Mouse (Mus musculus) ZHBTc4 (cell line): ENCODE data around the gene 6430550D23Rik.

Experiments used
- DNase-seq: peaks from one replicate; pipeline ENCODE4 v3.0.0-alpha.2; 2011; ENCODE audit warnings: low read depth, low spot score

Gene 6430550D23Rik

GRCm38 (mm10) chr2:156007888-156008532, at the start of gene 6430550D23Rik, which contains the start of gene Ergic3:
Gene 6430550D23Rik (minus strand): TSS chr2:156007977.
Gene Ergic3 (plus strand): TSS chr2:156008045.
- peak; percentile 100 for DNase-seq

- DNase-seq, result no peak
Measured at GRCm38 (mm10) chr2:156052816-156053215, 45.0 kb upstream of the 6430550D23Rik start, which contains the start of gene Fer1l4. Gene Fer1l4 (minus strand): TSS chr2:156052947.

DNA sequence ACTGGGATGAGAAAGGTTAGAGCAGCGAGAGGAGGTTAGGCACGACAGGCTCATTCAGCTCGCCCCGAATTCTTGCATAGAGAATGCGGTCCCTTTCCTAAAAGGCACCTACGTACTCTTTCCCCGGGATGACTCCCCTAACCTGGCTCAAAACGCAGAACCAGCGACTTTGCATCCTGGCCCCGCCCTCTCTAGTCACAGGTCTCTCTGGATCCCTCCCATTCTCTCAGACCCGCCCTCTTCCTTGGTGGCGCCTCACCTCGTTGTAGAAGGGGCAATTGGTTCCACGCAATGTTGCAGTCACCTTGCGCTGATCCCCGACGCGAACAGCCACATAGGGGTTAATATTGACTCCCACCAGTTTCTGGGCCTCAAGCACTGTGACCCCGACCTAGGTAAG, 40.2 kb upstream of the 6430550D23Rik start:
- peak; percentile 71 for DNase-seq

DNA sequence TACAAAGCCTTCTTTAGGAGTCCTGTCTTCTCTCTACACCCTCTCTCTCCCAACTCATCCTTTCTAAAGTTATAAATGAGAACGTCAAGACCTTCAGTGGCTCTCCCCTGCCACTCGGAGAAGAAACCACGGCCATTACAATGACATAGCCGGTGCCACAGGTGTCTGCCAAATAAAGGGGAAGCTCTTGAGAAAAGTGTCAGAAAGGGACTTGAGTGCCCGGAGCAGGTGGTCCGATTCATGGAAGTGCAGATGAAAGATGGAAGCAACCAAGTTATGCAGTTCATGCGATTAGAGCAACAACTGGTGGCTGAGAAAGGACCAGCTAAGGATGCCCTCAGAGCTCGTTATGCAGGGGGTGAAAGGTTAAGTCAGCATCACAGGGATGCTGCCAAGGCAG, 35.1 kb upstream of the 6430550D23Rik start:
- no peak for DNase-seq

GRCm38 (mm10) chr2:156039390-156039789, 31.6 kb upstream of the 6430550D23Rik start:
- DNase-seq, result peak; percentile 40

- peak; percentile 45 for DNase-seq
Measured at GRCm38 (mm10) chr2:156025482-156025881, 17.7 kb upstream of the 6430550D23Rik start.

DNA sequence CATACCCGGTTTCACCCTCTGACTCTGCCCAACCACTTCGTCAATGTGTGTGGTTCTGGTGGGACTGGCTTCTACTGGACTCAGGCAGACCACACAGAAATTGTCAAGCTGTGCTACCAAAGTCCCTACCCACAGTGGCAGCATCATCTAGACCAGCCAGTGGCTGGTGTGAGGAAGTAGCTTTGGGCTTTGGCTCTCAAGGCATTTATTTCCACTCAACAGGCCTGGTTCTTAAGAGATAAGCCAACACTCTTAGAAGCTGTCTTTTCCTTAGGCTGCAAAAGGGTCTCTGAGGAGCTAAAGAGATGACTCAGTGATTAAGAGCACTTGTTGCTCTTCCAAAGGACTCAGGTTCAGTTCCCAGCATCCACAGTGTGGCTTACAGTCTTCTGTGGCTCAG, 14.0 kb upstream of the 6430550D23Rik start:
- DNase-seq, result no peak

- no peak for DNase-seq
Measured at GRCm38 (mm10) chr2:156021219-156021618, 13.4 kb upstream of the 6430550D23Rik start.

DNA sequence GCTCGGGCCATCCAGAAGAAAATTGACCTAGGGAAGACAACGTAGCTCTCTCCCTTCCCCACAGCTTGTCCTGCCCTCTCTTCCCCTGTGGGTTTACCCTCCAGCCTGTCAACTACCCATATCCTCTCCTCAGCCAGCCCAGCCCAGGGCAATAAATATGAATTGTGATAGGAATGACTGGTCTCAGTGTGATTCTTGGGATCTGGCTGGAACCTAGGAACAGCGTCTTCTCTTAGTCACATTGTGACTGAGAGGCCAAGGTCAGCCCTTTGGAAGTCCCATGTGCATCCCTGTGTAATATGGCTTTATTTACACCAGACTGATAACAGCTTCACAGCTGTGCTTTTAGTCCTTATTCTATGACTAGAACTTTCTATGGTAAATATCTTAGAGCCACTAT, 10.3 kb upstream of the 6430550D23Rik start:
- DNase-seq, result no peak

DNA sequence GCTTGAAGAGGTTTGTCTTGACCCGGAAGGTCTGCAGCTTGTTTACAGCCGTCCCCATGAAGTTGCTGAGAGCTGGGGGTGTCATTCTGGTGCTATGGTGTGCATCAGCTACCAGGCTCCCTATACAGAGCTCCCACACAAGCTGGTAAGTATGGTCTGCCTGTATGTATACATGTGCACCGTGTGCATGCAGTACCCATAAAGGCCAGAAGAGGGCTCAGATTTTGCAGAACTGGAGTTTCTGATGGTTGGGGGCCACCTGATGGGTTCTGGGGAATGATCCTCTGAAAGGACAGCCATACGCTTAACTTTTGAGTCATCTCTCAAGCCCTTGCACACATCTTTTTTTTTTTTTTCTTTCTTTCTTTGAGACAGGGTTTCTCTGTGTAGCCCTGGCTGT, 2.4 kb downstream of the 6430550D23Rik start:
- DNase-seq, result peak; percentile 86

GRCm38 (mm10) chr2:155991863-155992321, 15.9 kb downstream of the 6430550D23Rik start:
- peak; percentile 52 for DNase-seq

GRCm38 (mm10) chr2:155991151-155991550, 16.6 kb downstream of the 6430550D23Rik start:
- no peak for DNase-seq

DNA sequence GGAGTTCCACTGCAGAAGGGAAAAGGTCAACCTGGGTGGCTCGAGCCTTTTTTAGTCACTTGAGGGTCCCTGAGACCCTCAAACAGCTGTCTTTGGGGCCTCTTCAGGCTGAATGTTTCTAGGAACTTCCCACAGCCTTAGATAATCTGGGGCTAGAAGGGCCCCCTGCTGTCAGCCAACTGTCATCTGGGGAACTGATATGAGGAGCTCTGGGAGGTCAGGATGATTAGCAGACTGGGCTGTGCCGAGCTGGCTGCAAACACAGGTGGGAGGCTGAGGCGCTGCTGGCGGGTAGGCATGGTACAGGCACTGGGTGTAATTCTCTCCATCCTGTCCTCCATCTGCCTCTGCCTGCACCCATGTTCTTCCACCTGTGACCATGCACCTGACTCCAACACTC, 18.7 kb downstream of the 6430550D23Rik start:
- DNase-seq, result no peak

DNA sequence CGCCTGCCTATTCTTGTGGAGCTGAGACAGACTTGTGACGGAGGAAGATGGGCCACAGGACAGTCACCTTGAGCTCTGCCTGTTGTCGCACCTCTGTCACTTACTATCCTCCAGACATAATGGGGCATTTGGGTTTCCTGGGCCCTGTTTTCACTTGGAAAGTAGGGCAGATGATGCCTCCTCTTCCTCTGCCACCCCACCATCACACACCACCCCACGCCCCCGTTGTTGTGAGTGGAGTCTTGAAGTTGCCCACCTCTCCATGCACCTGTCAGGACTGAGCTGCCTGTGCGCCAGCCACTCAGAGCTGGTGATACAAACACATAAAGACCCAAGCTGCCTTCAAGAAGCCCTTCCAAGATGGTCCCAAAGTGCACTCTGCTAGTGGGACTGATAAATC, 20.6 kb downstream of the 6430550D23Rik start:
- DNase-seq, result no peak

DNA sequence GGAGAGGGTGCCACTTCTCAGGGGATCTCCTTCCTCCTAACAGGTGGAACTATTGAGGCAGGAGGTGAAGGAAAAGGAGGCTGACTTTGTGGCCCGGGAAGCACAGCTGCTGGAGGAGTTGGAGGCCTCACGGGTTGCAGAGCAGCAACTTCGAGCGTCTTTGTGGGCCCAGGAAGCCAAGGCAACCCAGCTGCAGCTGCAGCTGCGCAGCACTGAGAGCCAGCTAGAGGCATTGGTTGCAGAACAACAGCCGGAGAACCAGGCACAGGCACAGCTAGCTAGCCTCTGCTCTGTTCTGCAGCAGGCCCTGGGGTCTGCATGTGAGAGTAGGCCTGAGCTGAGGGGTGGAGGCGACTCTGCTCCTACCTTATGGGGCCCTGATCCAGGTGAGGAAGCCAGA, 22.0 kb downstream of the 6430550D23Rik start:
- DNase-seq, result no peak

- DNase-seq, result no peak
Measured at GRCm38 (mm10) chr2:155979328-155979991, 28.3 kb downstream of the 6430550D23Rik start.

DNA sequence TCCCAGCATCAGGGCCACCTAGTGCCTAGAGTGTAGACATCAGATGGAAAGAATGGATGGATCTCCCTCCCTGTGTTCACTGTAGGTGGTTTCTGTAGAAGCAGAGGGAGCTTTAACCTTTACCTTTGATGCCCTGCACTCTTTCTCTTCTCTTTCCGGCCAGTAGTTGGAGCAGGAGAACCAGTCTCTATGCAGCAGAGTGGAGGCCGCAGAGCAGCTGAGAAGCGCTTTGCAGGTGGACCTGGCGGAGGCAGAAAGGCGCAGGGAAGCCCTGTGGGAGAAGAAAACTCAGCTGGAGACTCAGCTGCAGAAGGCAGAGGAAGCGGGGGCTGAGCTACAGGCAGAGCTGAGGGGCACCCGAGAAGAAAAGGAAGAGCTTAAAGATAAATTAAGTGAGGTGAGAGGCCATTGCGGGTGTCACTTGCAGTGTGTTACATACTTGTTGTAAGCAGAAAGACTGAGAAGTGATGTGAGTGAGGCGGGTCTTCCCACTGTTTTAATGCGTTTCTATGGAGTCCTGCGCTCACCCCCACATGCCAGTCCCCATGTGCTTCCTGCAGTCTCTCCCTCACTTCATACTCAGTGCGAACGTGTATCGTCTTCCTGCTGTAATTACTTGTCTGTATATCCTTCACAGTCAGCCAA, 33.6 kb downstream of the 6430550D23Rik start:
- peak; percentile 64 for DNase-seq

DNA sequence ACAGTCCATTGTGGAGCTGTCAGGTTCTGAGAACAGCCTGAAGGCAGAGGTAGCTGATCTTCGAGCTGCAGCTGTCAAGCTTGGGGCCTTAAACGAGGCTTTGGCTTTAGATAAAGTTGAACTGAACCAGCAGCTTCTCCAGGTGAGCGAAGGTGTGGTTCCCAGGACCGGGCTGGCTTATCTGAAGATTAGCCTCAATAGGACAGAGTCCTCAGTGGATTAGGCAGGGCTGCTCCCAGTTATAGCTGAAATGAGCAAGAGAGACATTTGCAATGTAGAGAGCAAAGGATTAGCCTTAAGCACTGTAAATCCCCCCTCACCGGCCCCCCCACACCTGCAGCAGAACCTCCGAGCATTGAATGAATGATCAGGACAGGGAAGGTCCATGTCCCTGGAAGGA, 34.4 kb downstream of the 6430550D23Rik start:
- DNase-seq, result no peak

DNA sequence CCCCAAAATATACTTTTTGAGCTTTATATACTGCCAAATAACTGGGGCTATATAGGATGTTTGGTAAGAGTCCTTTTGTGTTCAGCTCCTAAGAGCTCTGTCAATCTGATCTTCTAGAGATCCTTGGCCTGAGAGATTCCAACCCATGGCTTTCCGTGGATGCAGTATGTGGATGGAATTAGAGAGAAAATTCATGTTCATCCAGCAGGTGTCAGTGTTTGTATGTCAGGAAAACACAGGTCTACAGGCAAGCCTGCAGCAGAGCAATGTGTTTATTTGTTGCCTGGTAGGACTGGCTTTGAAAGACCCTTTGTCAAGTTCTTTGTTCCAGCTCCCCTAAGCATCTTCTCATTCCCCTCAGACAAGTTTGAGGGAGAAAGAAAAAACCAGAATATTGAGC, 44.8 kb downstream of the 6430550D23Rik start:
- no peak for DNase-seq

GRCm38 (mm10) chr2:155961862-155962261, 45.9 kb downstream of the 6430550D23Rik start:
- DNase-seq, result no peak

- no peak for DNase-seq
Measured at GRCm38 (mm10) chr2:155959981-155960380, 47.8 kb downstream of the 6430550D23Rik start.
